Mouse (Mus musculus) liver, adult 2 months (tissue): ENCODE measurements around the gene Prss56.

ENCODE experiments used
- CTCF ChIP-seq: fragments of 200-500 bp; IDR thresholded peaks from 2 replicates; pipeline ENCODE4 v1.5.1; 2011; ENCODE audit warnings: low read depth, low read length, control low read depth
- POLR2A ChIP-seq: fragments of 200-500 bp; IDR thresholded peaks from 2 replicates; pipeline ENCODE4 v1.6.1; 2011; ENCODE audit warnings: low read length, control low read depth; ENCODE audit not compliant: insufficient read depth; ENCODE audit errors: extremely low read depth

GRCm38 (mm10) chr1:87206339-87206738, 23.2 kb downstream of the Prss56 start:
- TF ChIP-seq POLR2A: no peak
- TF ChIP-seq CTCF: peak; percentile 34
